Mouse (Mus musculus) layer of hippocampus, adult 2 months (tissue): ENCODE measurements around the gene Olfr378. TPM values are rescaled to one million over a fixed set of nuclear protein-coding genes. Genes with fewer than 3 reads are reported as not detected.

Source experiments
- DNase-seq, 2 experiments: peaks; one replicate each; pipeline ENCODE4 v3.0.0; 2022; ENCODE audit warnings: low spot score in 2 of 2
- H3K27ac ChIP-seq: fragments of 200-600 bp; 2 replicates; pipeline ENCODE4 v1.8.1; 2022
- H3K4me3 ChIP-seq: fragments of 200-600 bp; 2 replicates; pipeline ENCODE4 v1.8.1; 2022; ENCODE audit warnings: mild to moderate bottlenecking
- CTCF ChIP-seq: fragments of 200-600 bp; conservative IDR thresholded peaks from 2 replicates; pipeline ENCODE4 v1.8.1; 2022; ENCODE audit warnings: antibody characterized with exemption, mild to moderate bottlenecking, moderate library complexity
- long read RNA-seq, 2 experiments: library from polyadenylated mRNA; stranded (forward); transcript quantifications; one replicate each; pipeline ENCODE4 v2.0.0; 2021; ENCODE audit warnings: borderline mapping rate in 2 of 2
- total RNA-seq, 2 experiments: library from RNA; stranded (reverse); gene quantifications; 2 replicates each; pipeline ENCODE4 v1.2.3; 2021

Olfr378 gene
- not detected for total RNA-seq
- long read RNA-seq, experiment 1, result 0 reads
- long read RNA-seq, experiment 2, result 0 reads

DNA sequence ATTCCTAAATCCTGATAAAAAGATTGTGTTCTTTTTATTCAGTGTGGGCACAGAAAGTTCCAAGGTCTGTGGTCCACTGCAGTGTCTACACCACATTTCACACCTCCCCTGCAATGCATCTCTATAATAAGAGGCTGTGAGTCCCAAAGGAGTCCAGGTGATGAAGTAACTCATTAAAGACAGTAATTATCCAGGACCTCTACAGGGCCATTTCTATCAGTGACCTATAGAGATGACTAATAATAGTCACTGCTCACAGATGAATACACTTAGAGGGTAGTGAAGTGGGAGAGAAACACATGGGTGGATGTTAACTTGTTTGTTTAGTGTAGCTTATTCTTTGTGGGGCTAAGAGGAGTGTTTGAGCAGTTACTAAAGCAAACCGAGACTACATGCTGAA, at the start of gene Olfr378:
Gene Olfr378, minus strand, starts transcription at position 101 of the 400 bp plus-strand sequence.
- no peak for DNase-seq
- H3K4me3 ChIP-seq, result no peak within 1 kb of the TSS
- no peak for TF ChIP-seq CTCF
- H3K27ac ChIP-seq, result no peak within 1 kb of the TSS

DNA sequence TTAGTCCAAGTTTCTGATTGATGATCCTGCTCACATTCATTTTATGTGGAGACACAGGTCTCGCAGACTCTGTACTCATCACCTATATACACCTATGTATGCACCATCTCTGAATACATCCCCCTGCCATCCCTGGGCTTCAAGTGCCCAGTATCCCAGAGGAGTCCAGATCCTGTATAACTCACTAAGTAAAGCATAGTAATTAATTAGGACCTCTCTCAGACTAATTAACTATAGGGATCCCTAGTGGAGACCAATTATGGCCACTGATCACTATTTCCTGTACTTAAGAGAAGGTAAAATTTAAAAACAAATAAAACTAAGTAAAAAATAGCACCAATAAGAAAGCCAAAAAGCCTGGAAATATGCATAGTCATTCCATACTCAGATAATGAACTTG, 29.1 kb upstream of the Olfr378 start, which contains the start of gene Olfr380:
Gene Olfr380, minus strand, starts transcription at position 101 of the 400 bp plus-strand sequence.
- Histone ChIP-seq H3K4me3 (no peak within 1 kb of the TSS), H3K27ac (no peak within 1 kb of the TSS)
- no peak for TF ChIP-seq CTCF
- no peak for DNase-seq

DNA sequence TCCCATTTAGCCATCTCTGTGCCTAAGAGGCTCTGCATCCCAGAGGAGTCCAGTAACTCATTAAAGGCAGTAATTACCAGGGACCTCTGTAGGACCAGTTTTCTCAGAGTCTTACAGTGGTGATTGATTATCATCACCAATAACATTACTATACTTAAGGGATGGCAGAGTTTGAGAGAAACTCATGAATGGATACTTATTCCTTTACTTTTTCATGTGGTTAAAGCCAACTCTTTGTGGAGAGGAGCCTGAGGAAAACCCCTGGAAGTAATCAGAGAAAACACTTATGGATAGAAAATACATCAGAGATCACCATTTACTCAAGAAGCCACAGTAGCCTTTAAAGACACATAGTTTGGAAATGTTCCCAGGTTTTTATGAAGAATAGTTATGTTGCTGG, 28.8 kb downstream of the Olfr378 start, which contains the start of gene Olfr1:
Gene Olfr1, minus strand, starts transcription at position 101 of the 400 bp plus-strand sequence.
- no peak for TF ChIP-seq CTCF
- Histone ChIP-seq H3K4me3 (no peak within 1 kb of the TSS), H3K27ac (no peak within 1 kb of the TSS)
- no peak for DNase-seq

DNA sequence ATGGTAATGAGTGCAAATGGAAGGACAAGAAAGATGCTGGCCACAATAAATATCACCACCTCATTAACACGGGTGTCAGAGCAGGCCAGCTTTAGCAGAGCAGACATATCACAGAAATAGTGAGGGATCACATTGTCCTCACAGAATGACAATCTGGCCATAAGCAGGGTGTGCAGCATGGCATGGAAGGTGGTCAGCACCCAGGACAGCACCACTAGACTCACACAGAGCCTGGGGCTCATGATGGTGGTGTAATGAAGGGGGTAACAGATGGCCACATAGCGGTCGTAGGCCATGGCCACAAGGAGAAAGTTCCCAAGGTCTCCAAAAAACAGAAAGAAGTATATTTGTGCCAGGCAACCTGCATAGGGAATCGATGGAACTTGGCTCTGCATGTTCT, 32.9 kb downstream of the Olfr378 start:
- no peak for DNase-seq
- TF ChIP-seq CTCF, result no peak
- Histone ChIP-seq H3K4me3 (no peak overlapping the region), H3K27ac (no peak overlapping the region)

Other genes starting within 250 kb of the Olfr378 start
- 10 to 100 TPM; 20.1 to 23.2 TPM for gene Ctns, start 229.4 kb downstream of the Olfr378 start, total RNA-seq
- gene Shpk, start 229.0 kb downstream of the Olfr378 start, total RNA-seq, result 1 to 10 TPM; 3.1 to 3.2 TPM
- gene Trpv1, start 194.2 kb downstream of the Olfr378 start, total RNA-seq, result not detected
- gene Trpv3, start 161.1 kb downstream of the Olfr378 start, total RNA-seq, result under 1 TPM; 0.54 to 0.59 TPM
- gene Aspa, start 98.9 kb downstream of the Olfr378 start, total RNA-seq, result 10 to 100 TPM; 10.8 to 12.6 TPM
- gene Gm49340, start 98.7 kb downstream of the Olfr378 start, total RNA-seq, result not detected
- gene Spata22, start 98.7 kb downstream of the Olfr378 start, total RNA-seq, result not detected
- not detected for gene Olfr20, start 77.7 kb downstream of the Olfr378 start, total RNA-seq
- gene Olfr376, start 57.2 kb downstream of the Olfr378 start, total RNA-seq, result not detected
- not detected for gene Olfr1, start 28.9 kb downstream of the Olfr378 start, total RNA-seq
- not detected for gene Olfr380, start 29.0 kb upstream of the Olfr378 start, total RNA-seq
- gene Olfr381, start 63.1 kb upstream of the Olfr378 start, total RNA-seq, result not detected
- not detected for gene Olfr382, start 88.7 kb upstream of the Olfr378 start, total RNA-seq
- not detected for gene Olfr385, start 164.5 kb upstream of the Olfr378 start, total RNA-seq
- not detected for gene Olfr384, start 170.1 kb upstream of the Olfr378 start, total RNA-seq